Mouse (Mus musculus): Measurements from ENCODE around the gene Fgfr2. TPM values are rescaled to one million over a fixed set of nuclear protein-coding genes. Genes with fewer than 3 reads are reported as not detected.

The Fgfr2 gene
- polyA plus RNA-seq, 1 experiment from 2014 or later = 17.2 TPM

DNA sequence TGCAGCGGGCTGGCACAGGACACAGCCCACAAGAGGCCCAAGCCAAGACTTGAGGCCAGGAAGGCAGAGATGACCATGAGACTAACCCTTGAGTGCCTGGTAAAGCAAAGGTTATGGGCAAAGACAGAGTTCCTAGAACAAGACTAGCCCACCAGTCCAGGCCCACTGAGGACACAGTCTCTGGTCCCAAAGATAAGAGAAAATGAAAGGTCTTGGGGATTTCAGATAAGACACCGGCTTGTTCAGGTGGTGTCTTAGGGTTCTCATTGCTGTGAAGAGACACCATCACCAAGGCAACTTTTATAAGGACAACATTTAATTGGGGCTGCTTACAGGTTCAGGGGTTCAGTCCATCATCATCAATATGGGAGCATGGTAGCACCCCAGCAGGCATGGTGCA, 779.2 kb downstream of the Fgfr2 start:
- ATAC-seq (replicated peaks; ENCODE audit: insufficient number of reproducible peaks, insufficient read depth, low FRiP score, low read depth) = no peak
- H3K4me3 ChIP-seq = no peak overlapping the region
- H3K36me3 ChIP-seq = no peaks in the 10 kb centered on the region
- no peaks in the 10 kb centered on the region for H3K27me3 ChIP-seq
- H3K4me1 ChIP-seq (replicated peaks) = no peaks in the 10 kb centered on the region
- no peaks in the 10 kb centered on the region for H3K9me3 ChIP-seq (replicated peaks)
- H3K9ac ChIP-seq = no peak overlapping the region
- H3K27ac ChIP-seq = no peak overlapping the region
- no peak overlapping the region for H3K4me2 ChIP-seq
- 82% methylated on average over 2 of the region's 2 CpGs for WGBS

GRCm38 (mm10) chr7:132343146-132343545, 780.0 kb downstream of the Fgfr2 start:
- Histone ChIP-seq H3K4me1 (replicated peaks) (no peaks in the 10 kb centered on the region), H3K27ac (no peak overlapping the region), H3K4me3 (no peak overlapping the region), H3K36me3 (no peaks in the 10 kb centered on the region), H3K9me3 (replicated peaks) (no peaks in the 10 kb centered on the region), H3K9ac (no peak overlapping the region), H3K27me3 (no peaks in the 10 kb centered on the region), H3K4me2 (no peak overlapping the region)
- 77% methylated on average over 2 of the region's 2 CpGs for WGBS
- no peak for ATAC-seq (replicated peaks; ENCODE audit: insufficient number of reproducible peaks, insufficient read depth, low FRiP score, low read depth)

DNA sequence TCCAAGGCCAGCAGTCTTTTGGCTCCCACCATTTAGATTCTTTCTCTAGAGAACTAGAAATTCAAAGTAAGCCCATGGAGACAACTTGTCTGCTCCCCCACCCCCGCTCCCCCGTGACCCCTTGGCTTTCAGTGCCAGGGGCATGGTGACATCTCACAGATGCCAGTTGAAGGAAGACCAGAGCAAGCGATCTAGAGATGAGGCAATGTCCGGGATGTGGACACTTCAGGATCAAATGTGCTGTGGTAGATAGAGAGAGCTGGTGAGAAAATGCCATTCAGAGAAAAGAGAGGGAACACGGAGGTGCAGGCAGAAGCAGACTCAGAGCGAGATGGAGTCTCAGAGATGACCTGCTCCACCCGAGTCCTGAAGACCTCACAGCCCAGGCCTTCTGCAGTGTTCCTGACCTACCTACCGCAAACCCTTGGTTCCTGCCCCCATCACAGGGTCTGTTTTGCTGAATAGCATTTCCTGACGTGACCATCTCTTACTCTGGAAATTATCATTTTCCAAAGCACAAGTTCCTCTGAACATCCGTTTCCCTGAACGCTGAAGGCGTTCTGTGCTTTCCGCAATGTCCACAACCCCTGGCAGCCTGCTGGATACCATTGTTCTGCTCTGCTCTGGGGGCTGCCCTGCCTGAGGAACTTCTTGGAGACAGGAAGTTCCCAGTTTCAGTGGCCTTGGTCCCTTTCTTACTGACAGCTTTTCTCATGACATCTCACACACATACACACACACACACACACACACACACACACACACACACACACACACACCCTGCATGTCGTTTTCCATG, 783.9 kb downstream of the Fgfr2 start:
- H3K4me1 ChIP-seq (replicated peaks) = peaks cover 7% of the 10 kb centered on the region
- ATAC-seq (replicated peaks; ENCODE audit: insufficient number of reproducible peaks, insufficient read depth, low FRiP score, low read depth) = peak; percentile 53; the same call in 1 of the 2 replicates
- no peak overlapping the region for H3K4me2 ChIP-seq
- H3K9me3 ChIP-seq (replicated peaks) = no peaks in the 10 kb centered on the region
- WGBS = 62% methylated on average over 14 of the region's 14 CpGs
- peak overlapping the region; percentile 78 for H3K27ac ChIP-seq
- H3K4me3 ChIP-seq = no peak overlapping the region
- no peak overlapping the region for H3K9ac ChIP-seq
- H3K27me3 ChIP-seq = no peaks in the 10 kb centered on the region
- no peaks in the 10 kb centered on the region for H3K36me3 ChIP-seq

DNA sequence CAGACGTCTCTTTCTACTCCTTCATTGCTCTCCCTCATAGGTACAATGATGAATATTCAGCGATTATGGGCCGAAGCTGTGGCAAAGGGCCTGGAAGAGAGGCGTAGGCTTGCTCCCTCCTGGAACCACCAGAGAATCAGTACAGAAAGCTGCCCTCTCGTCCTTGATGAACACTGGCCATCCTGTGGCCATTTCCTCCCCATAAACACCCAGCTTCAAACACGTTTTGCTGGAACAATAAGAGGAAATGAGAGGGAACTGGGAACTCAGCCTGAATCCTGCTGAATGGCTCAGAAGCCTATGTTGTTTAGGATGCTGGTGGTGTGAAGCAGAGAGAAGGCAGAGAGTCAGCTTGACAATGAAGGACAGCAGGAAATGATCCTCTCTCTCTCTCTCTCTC, 784.8 kb downstream of the Fgfr2 start:
- Histone ChIP-seq H3K27me3 (no peaks in the 10 kb centered on the region), H3K27ac (peak overlapping the region; percentile 78), H3K9ac (no peak overlapping the region), H3K4me1 (replicated peaks) (peaks cover 7% of the 10 kb centered on the region), H3K4me2 (no peak overlapping the region), H3K9me3 (replicated peaks) (no peaks in the 10 kb centered on the region), H3K4me3 (no peak overlapping the region), H3K36me3 (no peaks in the 10 kb centered on the region)
- ATAC-seq (replicated peaks; ENCODE audit: insufficient number of reproducible peaks, insufficient read depth, low FRiP score, low read depth) = no peak
- 66% methylated on average over 6 of the region's 6 CpGs for WGBS

GRCm38 (mm10) chr7:132337268-132337917, 785.8 kb downstream of the Fgfr2 start:
- ATAC-seq (replicated peaks; ENCODE audit: insufficient number of reproducible peaks, insufficient read depth, low FRiP score, low read depth) = no peak
- Histone ChIP-seq H3K27ac (peak overlapping the region; percentile 78; the same call in 1 of the 2 replicates), H3K36me3 (no peaks in the 10 kb centered on the region), H3K4me2 (no peak overlapping the region), H3K9ac (no peak overlapping the region), H3K27me3 (no peaks in the 10 kb centered on the region), H3K4me3 (no peak overlapping the region), H3K9me3 (replicated peaks) (no peaks in the 10 kb centered on the region), H3K4me1 (replicated peaks) (peaks cover 7% of the 10 kb centered on the region)
- WGBS = 66% methylated on average over 11 of the region's 11 CpGs

DNA sequence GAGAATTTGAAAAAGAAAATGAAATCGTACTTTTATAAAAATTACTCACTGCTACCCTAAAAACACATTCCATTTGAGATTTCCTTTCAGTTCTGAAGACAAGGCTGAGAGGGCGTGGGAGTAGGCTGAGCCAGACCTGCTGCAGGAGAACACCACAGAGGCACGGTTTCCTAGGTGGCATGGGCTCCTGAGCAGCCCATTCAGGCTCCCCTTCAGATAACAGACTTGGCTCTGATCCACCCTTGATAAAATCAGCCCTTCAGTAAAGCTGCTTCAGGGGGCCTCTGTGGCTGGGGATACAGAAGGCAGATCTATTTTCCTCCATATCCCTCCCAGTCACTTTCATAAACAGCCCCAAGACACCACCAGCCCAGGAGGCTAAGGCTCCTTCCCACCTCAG, 786.4 kb downstream of the Fgfr2 start:
- H3K27ac ChIP-seq = no peak overlapping the region

GRCm38 (mm10) chr7:132335367-132335766, 787.8 kb downstream of the Fgfr2 start:
- Histone ChIP-seq H3K36me3 (no peaks in the 10 kb centered on the region), H3K27ac (no peak overlapping the region), H3K4me1 (replicated peaks) (peaks cover 7% of the 10 kb centered on the region), H3K9ac (no peak overlapping the region), H3K4me3 (no peak overlapping the region), H3K9me3 (replicated peaks) (no peaks in the 10 kb centered on the region), H3K27me3 (no peaks in the 10 kb centered on the region), H3K4me2 (no peak overlapping the region)
- no peak for ATAC-seq (replicated peaks; ENCODE audit: insufficient number of reproducible peaks, insufficient read depth, low FRiP score, low read depth)
- 78% methylated on average over 4 of the region's 4 CpGs for WGBS

More for the DNA sequence above, 786.4 kb downstream of the Fgfr2 start:
- Histone ChIP-seq H3K4me3 (no peak overlapping the region), H3K27me3 (no peaks in the 10 kb centered on the region), H3K36me3 (no peaks in the 10 kb centered on the region), H3K4me1 (replicated peaks) (peaks cover 7% of the 10 kb centered on the region), H3K9ac (no peak overlapping the region), H3K4me2 (no peak overlapping the region), H3K9me3 (replicated peaks) (no peaks in the 10 kb centered on the region)
- ATAC-seq (replicated peaks; ENCODE audit: insufficient number of reproducible peaks, insufficient read depth, low FRiP score, low read depth) = no peak
- WGBS = 38% methylated on average over 3 of the region's 3 CpGs

DNA sequence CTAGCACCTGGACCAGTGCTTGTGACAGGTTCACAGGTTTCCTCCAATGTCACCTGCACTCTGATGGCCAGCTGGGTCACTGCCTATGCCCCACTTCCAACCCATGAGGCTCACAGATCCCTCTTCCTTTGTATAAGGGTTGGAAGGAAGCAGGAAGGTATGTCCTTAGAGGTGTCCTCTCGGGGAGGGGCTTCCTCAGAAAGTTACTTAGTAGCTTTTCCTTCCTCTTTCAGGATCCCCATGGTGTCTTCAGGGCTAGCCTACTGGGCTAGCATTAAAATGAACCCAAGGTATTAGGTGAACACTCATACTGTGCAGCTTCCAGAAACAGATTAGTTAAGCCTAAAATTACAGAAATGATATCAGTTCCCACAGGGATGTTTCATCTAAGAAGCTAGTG, 790.1 kb downstream of the Fgfr2 start:
- H3K36me3 ChIP-seq = no peaks in the 10 kb centered on the region
- H3K9me3 ChIP-seq (replicated peaks) = no peaks in the 10 kb centered on the region
- peaks cover 7% of the 10 kb centered on the region for H3K4me1 ChIP-seq (replicated peaks)
- H3K27ac ChIP-seq = no peak overlapping the region
- ATAC-seq (replicated peaks; ENCODE audit: insufficient number of reproducible peaks, insufficient read depth, low FRiP score, low read depth) = no peak
- 52% methylated on average over 1 of the region's 1 CpGs for WGBS
- H3K4me3 ChIP-seq = no peak overlapping the region
- H3K9ac ChIP-seq = no peak overlapping the region
- no peaks in the 10 kb centered on the region for H3K27me3 ChIP-seq
- no peak overlapping the region for H3K4me2 ChIP-seq

GRCm38 (mm10) chr7:132332176-132332575, 791.0 kb downstream of the Fgfr2 start:
- no peak overlapping the region for H3K4me2 ChIP-seq
- 60% methylated on average over 11 of the region's 11 CpGs for whole genome bisulfite sequencing
- H3K36me3 ChIP-seq = no peaks in the 10 kb centered on the region
- H3K4me1 ChIP-seq (replicated peaks) = peaks cover 5% of the 10 kb centered on the region
- ATAC-seq (replicated peaks; ENCODE audit: insufficient number of reproducible peaks, insufficient read depth, low FRiP score, low read depth) = no peak
- no peak overlapping the region for H3K27ac ChIP-seq
- no peaks in the 10 kb centered on the region for H3K27me3 ChIP-seq
- no peak overlapping the region for H3K4me3 ChIP-seq
- H3K9me3 ChIP-seq (replicated peaks) = no peaks in the 10 kb centered on the region
- H3K9ac ChIP-seq = no peak overlapping the region

DNA sequence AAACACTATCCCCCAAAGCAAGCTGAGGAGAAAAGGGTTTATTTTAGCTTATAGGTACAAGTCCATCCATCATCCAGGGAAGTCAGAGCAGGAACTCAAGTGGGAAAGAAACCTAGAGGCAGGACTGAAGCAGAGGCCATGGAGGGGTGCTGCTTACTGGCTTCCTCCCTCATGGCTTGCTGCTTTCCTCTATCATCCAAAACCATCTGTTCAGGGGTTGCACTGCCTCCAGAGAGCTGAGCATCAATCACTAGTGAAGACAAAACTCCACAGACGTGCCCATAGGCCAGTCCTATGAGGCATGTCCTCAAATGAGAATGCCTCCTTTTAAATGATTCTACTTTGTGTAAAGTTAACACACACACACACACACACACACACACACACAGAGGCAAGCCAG, 793.0 kb downstream of the Fgfr2 start:
- Histone ChIP-seq H3K27me3 (no peaks in the 10 kb centered on the region), H3K27ac (no peak overlapping the region), H3K4me2 (no peak overlapping the region), H3K9me3 (replicated peaks) (no peaks in the 10 kb centered on the region), H3K9ac (no peak overlapping the region), H3K36me3 (no peaks in the 10 kb centered on the region), H3K4me3 (no peak overlapping the region), H3K4me1 (replicated peaks) (peaks cover 8% of the 10 kb centered on the region)
- WGBS = 63% methylated on average over 1 of the region's 1 CpGs
- ATAC-seq (replicated peaks; ENCODE audit: insufficient number of reproducible peaks, insufficient read depth, low FRiP score, low read depth) = no peak

GRCm38 (mm10) chr7:132328648-132329047, 794.5 kb downstream of the Fgfr2 start:
- Histone ChIP-seq H3K9ac (no peak overlapping the region), H3K36me3 (no peaks in the 10 kb centered on the region), H3K27ac (no peak overlapping the region), H3K9me3 (replicated peaks) (no peaks in the 10 kb centered on the region), H3K4me2 (no peak overlapping the region), H3K4me3 (no peak overlapping the region), H3K4me1 (replicated peaks) (peaks cover 8% of the 10 kb centered on the region), H3K27me3 (no peaks in the 10 kb centered on the region)
- 79% methylated on average over 1 of the region's 1 CpGs for WGBS
- no peak for ATAC-seq (replicated peaks; ENCODE audit: insufficient number of reproducible peaks, insufficient read depth, low FRiP score, low read depth)
